Mouse (Mus musculus) megakaryocyte-erythroid progenitor cell, adult 5-6 weeks (primary cell): ENCODE measurements around the gene Mn1. TPM values are rescaled to one million over a fixed set of nuclear protein-coding genes. Genes with fewer than 3 reads are reported as not detected.
A peak's percentile ranks its signal among the peaks of the same experiment; 100 is the strongest.

Experiments
- ATAC-seq: replicated peaks from 2 replicates; pipeline ENCODE4 v1.8.0; 2016; ENCODE audit warnings: mild to moderate bottlenecking, inconsistent platforms; ENCODE audit not compliant: severe bottlenecking, poor library complexity, low FRiP score, low TSS enrichment
- total RNA-seq, 2 experiments: library from RNA; stranded (forward) in 1 of 2; stranded (reverse) in 1 of 2; fragments of 200-1000, 215-1000 nt in 1 of 2; fragments of >200 nt in 1 of 2; fragmentation: Nextera tagmentation in 1 of 2; gene quantifications; 2 replicates each; pipeline ENCODE4 v1.2.3; 2014 to 2017

The Mn1 gene
- total RNA-seq, 2 experiments from 2014 or later, result 0.66 to 0.94 TPM

DNA sequence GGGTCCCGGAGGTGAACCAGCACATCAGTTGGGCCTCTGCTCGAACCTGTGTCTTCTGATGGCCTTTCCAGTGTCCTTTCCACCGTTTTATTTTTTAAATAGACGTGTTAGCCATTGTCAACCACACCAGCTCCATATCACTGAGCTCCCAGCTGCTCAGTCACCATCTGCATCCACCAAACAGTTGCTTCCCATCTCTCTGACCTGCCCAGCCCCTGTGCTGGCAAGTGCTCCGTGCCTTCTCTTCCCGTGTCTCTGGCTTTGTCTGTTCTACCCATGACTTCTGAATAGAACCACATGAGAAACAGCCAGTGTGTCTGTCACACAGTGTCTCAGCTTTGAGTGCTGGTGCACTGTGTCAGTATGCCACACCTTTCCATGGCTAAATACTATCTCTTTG is 12.4 kb upstream of the Mn1 start:
- ATAC-seq, result no peak

DNA sequence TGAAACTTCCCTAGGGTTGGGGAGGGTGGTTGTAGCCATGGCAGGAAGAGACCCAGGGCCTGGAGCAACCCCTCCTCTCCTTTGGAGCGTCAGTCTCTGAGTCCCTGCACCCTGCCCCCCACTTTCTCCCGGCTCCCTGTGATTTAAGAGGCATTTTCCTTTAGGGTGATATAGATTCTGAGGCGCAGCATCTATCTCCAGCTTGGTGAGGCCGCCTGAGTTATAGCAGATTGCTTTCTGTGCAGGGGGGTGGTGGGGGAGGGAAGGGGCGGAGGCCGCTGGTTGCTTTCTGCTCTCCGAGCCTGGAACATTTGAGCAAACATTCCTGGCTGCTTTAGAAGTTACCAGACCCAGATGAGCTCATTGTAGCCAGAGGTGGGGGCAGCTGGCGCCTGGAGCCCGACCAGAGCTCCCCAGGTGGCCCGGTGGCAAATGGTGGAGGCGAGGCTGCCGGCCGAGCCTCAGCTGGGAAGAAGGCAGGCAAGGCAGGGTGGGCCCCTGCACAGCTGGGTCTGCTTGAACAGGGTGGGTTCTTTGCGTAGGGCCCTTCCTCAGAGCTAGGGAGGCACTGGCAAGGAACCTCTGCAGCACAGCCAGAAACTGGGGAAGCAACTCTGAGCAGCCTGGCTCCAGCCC is 8.6 kb upstream of the Mn1 start:
- no peak for ATAC-seq

GRCm38 (mm10) chr5:111409412-111410044 is 7.6 kb upstream of the Mn1 start:
- no peak; the same call in 1 of the 2 replicates for ATAC-seq

GRCm38 (mm10) chr5:111410665-111411064 is 6.5 kb upstream of the Mn1 start:
- no peak for ATAC-seq

GRCm38 (mm10) chr5:111414192-111414591 is 3.0 kb upstream of the Mn1 start:
- peak; percentile 78 for ATAC-seq

DNA sequence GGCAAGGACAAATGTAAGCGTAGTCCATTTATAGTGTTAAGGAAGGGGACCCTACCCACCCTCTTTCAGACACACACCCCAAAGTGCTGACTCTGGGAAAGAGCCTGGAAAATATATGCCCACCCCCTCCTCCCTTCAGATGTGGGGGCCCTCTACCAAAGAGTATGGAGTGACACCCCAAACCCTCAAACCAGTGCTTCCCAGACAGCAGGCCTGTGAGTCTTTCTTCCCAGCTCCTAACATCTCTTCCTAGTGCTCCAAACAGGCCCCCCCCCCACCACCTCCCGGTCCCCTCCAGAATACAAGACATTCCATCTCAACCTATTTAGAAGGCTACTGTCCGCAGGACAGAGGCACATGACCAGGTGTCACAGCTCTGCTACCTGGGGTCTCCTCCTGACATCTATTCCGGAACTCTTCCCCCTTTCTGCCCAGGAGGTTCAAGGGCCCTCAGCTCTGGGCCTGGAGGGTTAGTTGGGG is 2.4 kb upstream of the Mn1 start:
- ATAC-seq, result no peak

- ATAC-seq, result no peak
Observed at GRCm38 (mm10) chr5:111415575-111415974, 1.6 kb upstream of the Mn1 start.

DNA sequence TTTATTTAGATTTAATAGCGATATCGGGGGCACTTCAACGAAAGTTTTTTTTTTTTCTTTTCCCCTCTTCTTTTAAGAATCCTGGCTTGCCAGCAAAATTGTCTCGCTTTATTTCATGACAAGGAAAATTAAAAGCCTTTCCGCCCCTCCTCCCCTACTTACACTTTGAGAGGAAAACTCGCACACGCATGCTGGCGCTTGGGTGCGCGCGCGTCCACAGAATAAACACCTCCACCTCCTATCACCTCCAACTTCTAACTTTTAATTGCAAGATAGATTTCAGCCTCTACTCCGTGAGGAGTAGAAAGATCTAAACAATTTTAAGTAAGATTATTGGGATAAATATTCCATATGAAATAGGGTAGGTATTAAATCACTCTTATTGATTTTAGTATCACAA is 1.1 kb upstream of the Mn1 start:
- no peak for ATAC-seq

DNA sequence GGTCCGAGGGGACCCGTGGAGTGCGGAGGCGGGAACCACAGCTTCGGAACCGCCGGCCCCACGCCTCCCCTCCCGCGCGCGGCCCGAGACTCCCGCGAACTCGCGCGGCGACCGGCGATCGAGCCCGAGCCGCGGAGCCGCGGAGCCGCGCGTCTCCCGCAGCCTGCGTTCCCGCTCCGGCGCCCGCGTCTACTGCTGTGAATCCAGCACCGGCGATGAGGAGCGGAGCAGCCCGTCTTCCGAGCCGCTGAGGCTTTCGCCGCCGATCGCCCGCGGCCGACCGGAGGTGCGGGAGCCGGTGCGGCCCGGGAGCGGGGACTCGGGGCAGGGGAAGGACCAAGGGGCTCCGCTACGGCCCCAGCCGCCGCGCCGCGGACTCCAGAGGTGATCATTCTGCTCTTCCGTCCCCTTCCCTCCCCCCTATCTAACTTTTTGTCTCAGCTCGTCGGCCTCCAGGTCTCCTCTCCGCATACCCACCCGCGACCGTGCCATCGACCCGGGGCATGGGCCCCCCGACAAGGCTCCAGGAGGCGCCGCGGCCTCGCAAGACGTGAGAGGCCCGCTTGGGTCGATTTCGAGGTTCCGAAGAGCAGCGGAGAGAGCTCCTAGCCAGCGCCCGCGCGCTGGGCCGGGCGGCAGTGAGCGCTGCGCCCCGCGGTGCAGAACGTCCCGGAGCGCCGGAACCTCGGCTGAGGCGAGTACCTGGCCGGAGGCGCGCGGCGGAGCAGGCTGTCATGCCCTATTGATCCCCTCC is 393 bp downstream of the Mn1 start:
- ATAC-seq, result no peak

- ATAC-seq, result no peak
Observed at GRCm38 (mm10) chr5:111418202-111419120, 1.3 kb downstream of the Mn1 start.

DNA sequence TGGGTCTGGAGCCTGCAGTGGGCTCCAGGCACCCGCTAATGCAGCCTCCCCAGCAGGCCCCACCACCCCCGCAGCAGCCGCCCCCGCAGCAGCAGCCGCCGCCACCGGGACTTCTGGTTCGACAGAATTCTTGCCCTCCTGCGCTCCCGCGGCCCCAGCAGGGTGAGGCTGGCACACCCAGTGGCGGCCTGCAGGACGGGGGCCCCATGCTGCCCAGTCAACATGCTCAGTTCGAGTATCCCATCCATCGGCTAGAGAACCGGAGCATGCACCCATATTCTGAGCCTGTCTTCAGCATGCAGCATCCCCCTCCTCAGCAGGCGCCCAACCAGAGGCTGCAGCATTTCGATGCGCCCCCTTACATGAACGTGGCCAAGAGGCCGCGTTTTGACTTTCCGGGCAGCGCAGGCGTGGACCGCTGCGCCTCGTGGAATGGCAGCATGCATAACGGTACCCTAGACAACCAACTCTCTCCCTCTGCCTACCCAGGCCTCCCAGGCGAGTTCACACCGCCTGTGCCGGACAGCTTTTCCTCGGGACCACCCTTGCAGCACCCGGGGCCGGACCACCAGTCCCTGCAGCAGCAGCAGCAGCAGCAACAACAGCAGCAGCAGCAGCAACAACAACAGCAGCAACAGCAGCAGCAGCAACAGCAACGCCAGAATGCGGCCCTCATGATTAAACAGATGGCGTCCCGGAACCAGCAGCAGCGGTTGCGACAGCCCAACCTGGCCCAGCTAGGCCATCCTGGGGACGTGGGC is 2.1 kb downstream of the Mn1 start:
- ATAC-seq, result no peak

- no peak for ATAC-seq
Observed at GRCm38 (mm10) chr5:111420011-111420691, 3.0 kb downstream of the Mn1 start.

- ATAC-seq, result no peak
Observed at GRCm38 (mm10) chr5:111420896-111421295, 3.7 kb downstream of the Mn1 start.

DNA sequence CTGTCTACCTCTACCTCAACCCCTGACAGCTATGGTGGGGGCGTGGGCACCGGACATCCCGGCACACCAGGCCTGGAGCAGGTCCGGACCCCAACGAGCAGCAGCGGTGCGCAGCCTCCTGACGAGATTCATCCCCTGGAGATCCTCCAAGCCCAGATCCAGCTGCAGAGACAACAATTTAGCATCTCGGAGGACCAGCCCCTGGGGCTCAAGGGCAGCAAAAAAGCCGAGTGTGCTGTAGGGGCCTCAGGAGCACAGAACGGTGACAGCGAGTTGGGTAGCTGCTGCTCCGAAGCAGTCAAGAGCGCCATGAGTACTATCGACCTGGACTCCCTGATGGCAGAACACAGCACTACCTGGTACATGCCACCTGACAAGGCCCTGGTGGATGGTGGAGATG is 4.3 kb downstream of the Mn1 start:
- ATAC-seq, result no peak

- ATAC-seq, result no peak
Observed at GRCm38 (mm10) chr5:111422058-111422800, 5.1 kb downstream of the Mn1 start.

- no peak for ATAC-seq
Observed at GRCm38 (mm10) chr5:111423011-111423410, 5.8 kb downstream of the Mn1 start.

DNA sequence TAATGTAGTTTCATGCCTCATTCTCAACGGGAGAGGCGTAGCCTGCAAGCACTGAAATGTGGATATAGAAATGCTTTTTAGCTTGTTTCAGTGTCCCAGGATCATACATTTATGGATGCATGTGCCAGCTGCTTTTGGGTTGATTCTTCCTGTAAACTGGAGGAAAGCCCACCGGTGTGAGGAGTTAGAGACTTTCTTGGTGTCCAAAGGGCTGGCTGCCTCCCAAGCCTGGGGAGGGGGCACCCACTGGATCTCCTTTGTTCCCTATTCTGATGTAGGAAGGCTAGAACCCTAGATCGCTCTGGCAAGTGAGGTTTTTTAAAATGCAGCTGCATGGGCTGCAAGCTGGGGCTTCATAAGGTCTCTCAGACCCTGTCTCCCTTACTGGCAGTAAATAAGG is 6.5 kb downstream of the Mn1 start:
- no peak for ATAC-seq

DNA sequence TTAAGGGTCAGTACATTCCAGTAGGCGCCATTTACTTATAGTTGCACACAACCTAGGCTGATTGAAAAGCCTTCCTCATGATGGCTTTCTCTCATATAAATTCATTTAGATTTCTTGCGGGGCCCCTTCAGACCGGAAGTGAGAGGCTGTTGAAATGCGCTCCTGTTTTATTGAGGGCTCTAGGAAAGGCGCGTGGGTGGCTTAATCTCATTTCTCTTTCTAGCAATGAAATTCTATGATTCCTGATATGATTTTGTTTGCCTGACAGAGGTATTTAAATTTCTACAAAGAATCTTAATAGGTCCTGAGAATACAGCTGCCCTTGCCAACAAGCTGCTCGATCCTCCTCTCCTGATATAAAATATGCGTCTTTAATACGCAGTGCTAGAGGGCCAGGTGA is 8.7 kb downstream of the Mn1 start:
- ATAC-seq, result no peak
